Mouse (Mus musculus) brown adipose tissue, adult 24 weeks (tissue): ENCODE results near the gene Agap1. TPM values are rescaled to one million over a fixed set of nuclear protein-coding genes. Genes with fewer than 3 reads are reported as not detected.

Experiments used
- H3K27ac ChIP-seq: fragments of 200-500 bp; replicated peaks from 2 replicates; pipeline ENCODE4 v1.5.1; 2012; ENCODE audit warnings: low read depth, mild to moderate bottlenecking, low read length
- H3K4me1 ChIP-seq: fragments of 200-500 bp; 2 replicates; pipeline ENCODE4 v1.6.1; 2012; ENCODE audit warnings: low read length, mixed read lengths; ENCODE audit not compliant: control insufficient read depth, insufficient read depth, insufficient read length
- H3K4me3 ChIP-seq: fragments of 200-500 bp; 2 replicates; pipeline ENCODE4 v1.5.1; 2012; ENCODE audit warnings: low read depth, mild to moderate bottlenecking, low read length, moderate library complexity; ENCODE audit not compliant: insufficient read depth
- polyA plus RNA-seq: library from polyadenylated mRNA; stranded (reverse); fragments of >200 nt; gene quantifications from 2 replicates; pipeline ENCODE4 v1.2.4, GENCODE M21; 2012; ENCODE audit not compliant: missing spikeins, insufficient read depth, insufficient read length

The Agap1 gene
- polyA plus RNA-seq, 1 experiment: 8.4 TPM

- H3K4me3 ChIP-seq: no peak overlapping the region
- H3K27ac ChIP-seq: no peak overlapping the region
- H3K4me1 ChIP-seq: no peaks in the 10 kb centered on the region
Observed at GRCm38 (mm10) chr1:89676411-89676810, 221.8 kb downstream of the Agap1 start.

- H3K4me3 ChIP-seq: no peak overlapping the region
- H3K4me1 ChIP-seq: no peaks in the 10 kb centered on the region
- H3K27ac ChIP-seq: no peak overlapping the region
Observed at GRCm38 (mm10) chr1:89680673-89681072, 226.1 kb downstream of the Agap1 start.

GRCm38 (mm10) chr1:89688914-89689313, 234.3 kb downstream of the Agap1 start:
- no peak overlapping the region for H3K27ac ChIP-seq
- H3K4me3 ChIP-seq: no peak overlapping the region
- no peaks in the 10 kb centered on the region for H3K4me1 ChIP-seq

- no peak overlapping the region for H3K27ac ChIP-seq
- H3K4me3 ChIP-seq: no peak overlapping the region
- no peaks in the 10 kb centered on the region for H3K4me1 ChIP-seq
Observed at GRCm38 (mm10) chr1:89689544-89690212, 235.1 kb downstream of the Agap1 start.

- Histone ChIP-seq H3K4me3 (no peak overlapping the region), H3K4me1 (no peaks in the 10 kb centered on the region), H3K27ac (no peak overlapping the region)
Observed at GRCm38 (mm10) chr1:89691096-89691495, 236.5 kb downstream of the Agap1 start.

GRCm38 (mm10) chr1:89692420-89692819, 237.8 kb downstream of the Agap1 start:
- Histone ChIP-seq H3K4me3 (no peak overlapping the region), H3K4me1 (no peaks in the 10 kb centered on the region), H3K27ac (no peak overlapping the region)

GRCm38 (mm10) chr1:89694916-89695315, 240.3 kb downstream of the Agap1 start:
- H3K4me3 ChIP-seq: no peak overlapping the region
- no peak overlapping the region for H3K27ac ChIP-seq
- H3K4me1 ChIP-seq: no peaks in the 10 kb centered on the region

- Histone ChIP-seq H3K4me3 (no peak overlapping the region), H3K4me1 (no peaks in the 10 kb centered on the region), H3K27ac (no peak overlapping the region)
Observed at GRCm38 (mm10) chr1:89697241-89697640, 242.6 kb downstream of the Agap1 start.

- H3K27ac ChIP-seq: no peak overlapping the region
- no peak overlapping the region for H3K4me3 ChIP-seq
- H3K4me1 ChIP-seq: no peaks in the 10 kb centered on the region
Observed at GRCm38 (mm10) chr1:89700166-89700565, 245.6 kb downstream of the Agap1 start.

GRCm38 (mm10) chr1:89701162-89701730, 246.6 kb downstream of the Agap1 start:
- Histone ChIP-seq H3K27ac (no peak overlapping the region), H3K4me1 (no peaks in the 10 kb centered on the region), H3K4me3 (no peak overlapping the region)

GRCm38 (mm10) chr1:89703294-89703693, 248.7 kb downstream of the Agap1 start:
- Histone ChIP-seq H3K27ac (no peak overlapping the region), H3K4me3 (no peak overlapping the region), H3K4me1 (peaks cover 8% of the 10 kb centered on the region)

- no peak overlapping the region for H3K4me3 ChIP-seq
- H3K27ac ChIP-seq: no peak overlapping the region
- H3K4me1 ChIP-seq: peaks cover 8% of the 10 kb centered on the region
Observed at GRCm38 (mm10) chr1:89705670-89706069, 251.1 kb downstream of the Agap1 start.

- peaks cover 8% of the 10 kb centered on the region for H3K4me1 ChIP-seq
- H3K4me3 ChIP-seq: no peak overlapping the region
- H3K27ac ChIP-seq: no peak overlapping the region
Observed at GRCm38 (mm10) chr1:89706862-89707261, 252.3 kb downstream of the Agap1 start.

GRCm38 (mm10) chr1:89707756-89708480, 253.3 kb downstream of the Agap1 start:
- Histone ChIP-seq H3K4me1 (peaks cover 8% of the 10 kb centered on the region), H3K4me3 (no peak overlapping the region), H3K27ac (no peak overlapping the region)

GRCm38 (mm10) chr1:89709824-89710223, 255.2 kb downstream of the Agap1 start:
- no peak overlapping the region for H3K4me3 ChIP-seq
- peaks cover 8% of the 10 kb centered on the region for H3K4me1 ChIP-seq
- no peak overlapping the region for H3K27ac ChIP-seq

- no peaks in the 10 kb centered on the region for H3K4me1 ChIP-seq
- no peak overlapping the region for H3K4me3 ChIP-seq
- H3K27ac ChIP-seq: no peak overlapping the region
Observed at GRCm38 (mm10) chr1:89713681-89714080, 259.1 kb downstream of the Agap1 start.
